Mouse (Mus musculus) gonadal fat pad, adult 2 months (tissue): ENCODE measurements around the gene Slc22a17. TPM values are rescaled to one million over a fixed set of nuclear protein-coding genes. Genes with fewer than 3 reads are reported as not detected.
"Not testable (repeated sequence)": the region's sequence is repeated elsewhere in the genome, so short reads cannot be mapped to it uniquely, and the experiment has no call there.

Experiments
- DNase-seq: peaks from one replicate; pipeline ENCODE4 v3.0.0-alpha.2; 2012; ENCODE audit warnings: low read depth
- polyA plus RNA-seq: library from polyadenylated mRNA; depleted of rRNA; stranded (reverse); fragments of >200 nt; gene quantifications from 2 replicates; pipeline ENCODE4 v1.2.3, GENCODE M21; 2012; rRNA removed

Slc22a17 gene
- polyA plus RNA-seq, result 63.8 and 66.2 TPM in 2 replicates

- no peak for DNase-seq
Observed at GRCm38 (mm10) chr14:54912886-54913285, at the start of gene Slc22a17. Gene Slc22a17, minus strand, starts transcription at chr14:54913132.

GRCm38 (mm10) chr14:54962714-54963113, 49.8 kb upstream of the Slc22a17 start:
- DNase-seq, result no peak

- DNase-seq, result no peak
Observed at GRCm38 (mm10) chr14:54961487-54961886, 48.6 kb upstream of the Slc22a17 start.

GRCm38 (mm10) chr14:54960769-54961168, 47.8 kb upstream of the Slc22a17 start:
- no peak for DNase-seq

- not testable (repeated sequence) for DNase-seq
Observed at GRCm38 (mm10) chr14:54959853-54960613, 47.1 kb upstream of the Slc22a17 start.

GRCm38 (mm10) chr14:54959197-54959596, 46.3 kb upstream of the Slc22a17 start:
- DNase-seq, result no peak

GRCm38 (mm10) chr14:54958503-54958902, 45.6 kb upstream of the Slc22a17 start:
- no peak for DNase-seq

GRCm38 (mm10) chr14:54956533-54956932, 43.6 kb upstream of the Slc22a17 start:
- DNase-seq, result no peak

GRCm38 (mm10) chr14:54955481-54955880, 42.5 kb upstream of the Slc22a17 start:
- no peak for DNase-seq

GRCm38 (mm10) chr14:54954474-54954873, 41.5 kb upstream of the Slc22a17 start:
- DNase-seq, result no peak

- no peak for DNase-seq
Observed at GRCm38 (mm10) chr14:54953664-54954206, 40.8 kb upstream of the Slc22a17 start.

- no peak for DNase-seq
Observed at GRCm38 (mm10) chr14:54951587-54951986, 38.7 kb upstream of the Slc22a17 start.

- DNase-seq, result no peak
Observed at GRCm38 (mm10) chr14:54950493-54950892, 37.6 kb upstream of the Slc22a17 start.

GRCm38 (mm10) chr14:54948781-54949180, 35.8 kb upstream of the Slc22a17 start:
- DNase-seq, result no peak

GRCm38 (mm10) chr14:54947008-54947407, 34.1 kb upstream of the Slc22a17 start:
- not testable (repeated sequence) for DNase-seq

GRCm38 (mm10) chr14:54945975-54946704, 33.2 kb upstream of the Slc22a17 start:
- no peak for DNase-seq

- DNase-seq, result no peak
Observed at GRCm38 (mm10) chr14:54944939-54945338, 32.0 kb upstream of the Slc22a17 start.

- DNase-seq, result no peak
Observed at GRCm38 (mm10) chr14:54943971-54944370, 31.0 kb upstream of the Slc22a17 start.

GRCm38 (mm10) chr14:54942479-54942878, 29.5 kb upstream of the Slc22a17 start:
- no peak for DNase-seq

- no peak for DNase-seq
Observed at GRCm38 (mm10) chr14:54941024-54941978, 28.4 kb upstream of the Slc22a17 start.

- no peak for DNase-seq
Observed at GRCm38 (mm10) chr14:54940176-54940530, 27.2 kb upstream of the Slc22a17 start.
